16 mouse cellular contexts compared by ENCODE assay signal in genomic region chr19:26770592-26770991, GRCm38 (mm10).
DNase-seq lines count a peak whose midpoint lies in the region; ATAC-seq and TF ChIP-seq lines count a peak whose summit lies in the region.
"Had no signal": no experiment of that assay in that cellular context is flagged by ENCODE, and none has a peak within 500 bp of the region (broad histone marks: within the 10 kb centered on the region; RNA-seq: fewer than 3 reads in every experiment).

No protein-coding gene starts in this region.

- H3K36me3 ChIP-seq in embryonic facial prominence, embryonic 11.5 days (replicated peaks; ENCODE audit: control insufficient read depth, insufficient read depth, low read depth, low read length) = no peaks in the 10 kb centered on the region
- peaks cover 45% of the 10 kb centered on the region for H3K36me3 ChIP-seq in forebrain, embryonic 10.5 days (replicated peaks)
- peaks cover 17% of the 10 kb centered on the region; the same call in 1 of the 2 replicates for H3K36me3 ChIP-seq in hindbrain, embryonic 15.5 days
- H3K36me3 ChIP-seq in midbrain, postnatal 0 days (ENCODE audit: insufficient read depth, low read length) = peaks cover 22% of the 10 kb centered on the region; the same call in 1 of the 2 replicates
- H3K36me3 ChIP-seq: liver, embryonic 13.5 days had no signal

- no peaks in the 10 kb centered on the region for H3K9me3 ChIP-seq in embryonic facial prominence, embryonic 11.5 days (replicated peaks; ENCODE audit: control insufficient read depth, low read length)
- H3K9me3 ChIP-seq in forebrain, embryonic 10.5 days = no peaks in the 10 kb centered on the region
- H3K9me3 ChIP-seq in hindbrain, embryonic 15.5 days = no peaks in the 10 kb centered on the region
- no peaks in the 10 kb centered on the region for H3K9me3 ChIP-seq in midbrain, postnatal 0 days (ENCODE audit: low read length)
- H3K9me3 ChIP-seq: heart, embryonic 15.5 days; liver, embryonic 13.5 days had no signal

- DNase-seq in embryonic facial prominence, embryonic 11.5 days (ENCODE audit: low spot score) = no peak
- peak; percentile 20 for DNase-seq in forebrain, embryonic 10.5 days (ENCODE audit: extremely low spot score, low spot score)
- DNase-seq in midbrain, postnatal 0 days (ENCODE audit: low spot score) = peak; percentile 58
- no peak for DNase-seq in adipocyte (ENCODE audit: low spot score)
- DNase-seq in thymus, postnatal 4 days = no peak
- DNase-seq: adrenal gland, postnatal 25 days; cerebellum, adult 18-20 months; gastrocnemius, postnatal 10 days; kidney, adult 8-10 months; liver, embryonic 13.5 days; spleen, adult 18-20 months; thymus, adult 18-20 months had no signal

- no peak for TF ChIP-seq CTCF in midbrain, postnatal 0 days (IDR thresholded peaks at IDR 0.05)

- 68% methylated on average over 6 of the region's 6 CpGs for WGBS in embryonic facial prominence, embryonic 11.5 days
- 64% methylated on average over 6 of the region's 6 CpGs for WGBS in forebrain, embryonic 10.5 days
- WGBS in hindbrain, embryonic 15.5 days = 14% methylated on average over 6 of the region's 6 CpGs
- WGBS in midbrain, postnatal 0 days = 4% methylated on average over 6 of the region's 6 CpGs

- H3K4me3 ChIP-seq in embryonic facial prominence, embryonic 11.5 days (ENCODE audit: low read depth, low read length) = no peak overlapping the region
- H3K4me3 ChIP-seq in forebrain, embryonic 10.5 days = peak overlapping the region; percentile 32; the same call in 1 of the 2 replicates
- peak overlapping the region; percentile 10; the same call in 1 of the 2 replicates for H3K4me3 ChIP-seq in hindbrain, embryonic 15.5 days
- H3K4me3 ChIP-seq in midbrain, postnatal 0 days (ENCODE audit: low read depth, low read length) = no peak overlapping the region
- H3K4me3 ChIP-seq: heart, embryonic 15.5 days; liver, embryonic 13.5 days had no signal

- peak; percentile 74 for ATAC-seq in embryonic facial prominence, embryonic 11.5 days (replicated peaks; ENCODE audit: insufficient number of reproducible peaks, low FRiP score, low TSS enrichment, low read depth)
- ATAC-seq in hindbrain, embryonic 15.5 days (ENCODE audit: low FRiP score, low read depth) = peak; percentile 47
- peak; percentile 67 for ATAC-seq in midbrain, postnatal 0 days (ENCODE audit: low FRiP score)
- no peak for ATAC-seq in erythroblast, adult 5-6 weeks (replicated peaks; ENCODE audit: low FRiP score, poor library complexity, severe bottlenecking)

- H3K9ac ChIP-seq in embryonic facial prominence, embryonic 11.5 days (replicated peaks; ENCODE audit: low read length) = no peak overlapping the region
- H3K9ac ChIP-seq in hindbrain, embryonic 15.5 days = peak overlapping the region; percentile 4; the same call in 1 of the 2 replicates
- H3K9ac ChIP-seq in midbrain, postnatal 0 days (replicated peaks; ENCODE audit: low read length, poor library complexity, severe bottlenecking) = no peak overlapping the region; the same call in 1 of the 2 replicates
- H3K9ac ChIP-seq: heart, embryonic 15.5 days; liver, embryonic 13.5 days had no signal

- H3K4me2 ChIP-seq in embryonic facial prominence, embryonic 11.5 days (ENCODE audit: low read depth, low read length) = no peak overlapping the region
- H3K4me2 ChIP-seq in hindbrain, embryonic 15.5 days = peak overlapping the region; percentile 46
- H3K4me2 ChIP-seq in midbrain, postnatal 0 days (ENCODE audit: low read depth, low read length, poor library complexity, severe bottlenecking) = peak overlapping the region; percentile 37
- H3K4me2 ChIP-seq: heart, embryonic 15.5 days; liver, embryonic 13.5 days had no signal

- H3K27ac ChIP-seq in embryonic facial prominence, embryonic 11.5 days (replicated peaks; ENCODE audit: low read depth, low read length) = peak overlapping the region; percentile 42
- H3K27ac ChIP-seq in forebrain, embryonic 10.5 days = peak overlapping the region; percentile 88
- H3K27ac ChIP-seq in hindbrain, embryonic 15.5 days (replicated peaks) = peak overlapping the region; percentile 96
- H3K27ac ChIP-seq in midbrain, postnatal 0 days (ENCODE audit: low read depth, low read length) = peak overlapping the region; percentile 97
- H3K27ac ChIP-seq: heart, embryonic 15.5 days; liver, embryonic 13.5 days; macrophage had no signal

- H3K27me3 ChIP-seq in embryonic facial prominence, embryonic 11.5 days (ENCODE audit: control insufficient read depth, insufficient read depth, low read length) = no peaks in the 10 kb centered on the region
- no peaks in the 10 kb centered on the region for H3K27me3 ChIP-seq in forebrain, embryonic 10.5 days (ENCODE audit: poor library complexity, severe bottlenecking)
- no peaks in the 10 kb centered on the region for H3K27me3 ChIP-seq in hindbrain, embryonic 15.5 days
- H3K27me3 ChIP-seq in midbrain, postnatal 0 days (ENCODE audit: insufficient read depth, low read length) = no peaks in the 10 kb centered on the region
- H3K27me3 ChIP-seq: heart, embryonic 15.5 days; liver, embryonic 13.5 days had no signal

- no peaks in the 10 kb centered on the region for H3K4me1 ChIP-seq in embryonic facial prominence, embryonic 11.5 days (ENCODE audit: control insufficient read depth, insufficient read depth, low read length)
- peaks cover 32% of the 10 kb centered on the region for H3K4me1 ChIP-seq in forebrain, embryonic 10.5 days
- peaks cover 32% of the 10 kb centered on the region for H3K4me1 ChIP-seq in hindbrain, embryonic 15.5 days (replicated peaks)
- H3K4me1 ChIP-seq in midbrain, postnatal 0 days (ENCODE audit: insufficient read depth, low read length) = peaks cover 24% of the 10 kb centered on the region
- H3K4me1 ChIP-seq: heart, embryonic 15.5 days; liver, embryonic 13.5 days had no signal

Comparison
In these comparisons a context has a peak if more than half of its experiments do, and no peak if none do; other contexts are left out.
1. DNase-seq: peak in forebrain, embryonic 10.5 days (single experiment) and midbrain, postnatal 0 days (single experiment); none in embryonic facial prominence, embryonic 11.5 days (single experiment), adipocyte (single experiment) and thymus, postnatal 4 days (single experiment).
2. H3K27ac ChIP-seq: peak in every context shown above with its lines; median percentile 97 in midbrain, postnatal 0 days; 96 in hindbrain, embryonic 15.5 days; 88 in forebrain, embryonic 10.5 days; 42 in embryonic facial prominence, embryonic 11.5 days.
3. H3K4me3 ChIP-seq: peak in forebrain, embryonic 10.5 days (single experiment) and hindbrain, embryonic 15.5 days (single experiment); none in embryonic facial prominence, embryonic 11.5 days (single experiment) and midbrain, postnatal 0 days (single experiment).